Mouse (Mus musculus) frontal cortex, postnatal 14 days (tissue): ENCODE results near the gene Tpd52l2.
A peak's percentile ranks its signal among the peaks of the same experiment; 100 is the strongest.
"Not testable (repeated sequence)": the region's sequence is repeated elsewhere in the genome, so short reads cannot be mapped to it uniquely, and the experiment has no call there.

Source experiments
- DNase-seq, 2 experiments: peaks; one replicate each; pipeline ENCODE4 v3.0.0; 2022; ENCODE audit warnings: low spot score in 2 of 2

Tpd52l2 gene

DNA sequence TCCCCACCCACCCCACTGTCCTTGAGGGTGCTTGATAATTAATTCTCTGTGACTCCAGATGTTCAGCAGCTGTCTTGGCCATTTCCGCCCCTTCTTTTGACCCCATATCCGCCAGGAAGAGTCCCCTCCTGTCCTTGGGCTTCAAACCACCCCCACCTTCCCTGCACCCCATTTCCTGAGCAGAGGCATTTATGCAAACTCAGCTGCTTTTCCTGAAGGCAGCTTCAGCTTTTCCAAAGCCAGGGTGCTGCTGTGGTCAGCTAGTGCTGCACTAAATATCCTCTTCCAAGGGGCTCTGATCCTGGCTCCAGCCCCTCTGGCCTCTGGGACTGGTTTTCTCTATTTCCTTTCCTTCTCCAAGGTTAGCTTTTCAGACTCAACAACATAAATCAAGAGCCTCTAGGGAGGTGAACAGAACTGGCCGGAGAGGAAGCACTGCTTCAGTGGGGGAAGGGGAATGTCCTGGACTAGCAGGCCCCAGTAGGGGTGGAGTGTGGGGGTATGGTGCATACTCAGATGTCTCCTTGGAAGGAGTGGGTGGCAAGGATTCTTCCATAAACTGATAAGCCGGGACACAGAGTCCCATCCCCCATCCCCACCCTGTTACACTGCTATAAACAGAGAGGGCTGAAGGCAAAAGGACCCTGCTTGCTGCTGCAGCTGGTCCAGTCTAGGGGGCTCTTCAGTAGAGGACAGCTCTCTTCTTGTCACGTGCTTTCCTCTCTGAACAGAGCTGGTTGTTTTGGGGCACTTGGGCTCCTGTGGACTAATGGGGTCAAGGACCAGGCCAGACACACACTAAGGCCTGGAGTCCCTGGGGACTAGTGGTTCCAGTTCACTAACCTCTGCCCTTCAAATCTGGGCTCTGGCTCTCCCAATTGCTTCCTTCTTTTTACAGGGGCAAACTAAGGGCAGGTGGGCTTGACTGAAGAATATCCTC lies 9.3 kb upstream of the Tpd52l2 start:
- no peak for DNase-seq

DNA sequence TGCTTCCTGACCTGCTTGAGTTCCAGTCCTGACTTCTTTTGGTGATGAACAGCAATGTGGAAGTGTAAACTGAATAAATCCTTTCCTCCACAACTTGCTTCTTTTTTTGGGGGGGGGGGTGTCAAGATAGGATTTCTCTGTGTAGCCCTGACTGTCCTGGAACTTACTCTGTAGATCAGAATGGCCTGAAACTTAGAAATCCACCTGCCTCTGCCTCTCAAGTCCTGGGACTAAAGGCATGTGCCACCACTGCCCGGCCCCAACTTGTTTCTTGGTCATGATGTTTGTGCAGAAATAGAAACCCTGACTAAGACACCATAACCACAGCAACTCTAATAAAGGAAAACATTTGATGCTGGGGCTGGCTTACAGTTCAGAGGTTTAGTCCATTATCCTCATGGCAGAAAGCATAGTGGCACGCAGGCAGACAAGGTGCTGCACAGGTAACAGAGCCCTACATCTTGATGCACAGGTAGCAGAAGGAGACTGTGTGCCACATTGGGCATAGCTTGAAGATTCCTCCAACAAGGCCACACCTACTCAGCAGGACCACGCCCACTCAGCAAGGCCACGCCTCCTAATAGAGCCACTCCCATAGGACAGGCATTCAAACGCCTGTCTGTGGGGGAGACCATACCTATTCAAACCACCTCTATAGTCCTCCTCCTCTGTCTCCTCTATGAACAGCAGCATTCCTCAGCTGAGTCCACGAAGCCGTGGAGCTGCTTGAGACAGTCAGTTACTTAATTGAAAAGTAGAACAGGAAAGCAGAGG lies 5.3 kb upstream of the Tpd52l2 start:
- DNase-seq: no peak

GRCm38 (mm10) chr2:181492206-181492605 lies 4.7 kb upstream of the Tpd52l2 start:
- DNase-seq: no peak

GRCm38 (mm10) chr2:181493156-181493927 lies 3.6 kb upstream of the Tpd52l2 start, which contains the start of gene Abhd16b:
Gene Abhd16b, plus strand, starts transcription at chr2:181493206.
- no peak for DNase-seq

DNA sequence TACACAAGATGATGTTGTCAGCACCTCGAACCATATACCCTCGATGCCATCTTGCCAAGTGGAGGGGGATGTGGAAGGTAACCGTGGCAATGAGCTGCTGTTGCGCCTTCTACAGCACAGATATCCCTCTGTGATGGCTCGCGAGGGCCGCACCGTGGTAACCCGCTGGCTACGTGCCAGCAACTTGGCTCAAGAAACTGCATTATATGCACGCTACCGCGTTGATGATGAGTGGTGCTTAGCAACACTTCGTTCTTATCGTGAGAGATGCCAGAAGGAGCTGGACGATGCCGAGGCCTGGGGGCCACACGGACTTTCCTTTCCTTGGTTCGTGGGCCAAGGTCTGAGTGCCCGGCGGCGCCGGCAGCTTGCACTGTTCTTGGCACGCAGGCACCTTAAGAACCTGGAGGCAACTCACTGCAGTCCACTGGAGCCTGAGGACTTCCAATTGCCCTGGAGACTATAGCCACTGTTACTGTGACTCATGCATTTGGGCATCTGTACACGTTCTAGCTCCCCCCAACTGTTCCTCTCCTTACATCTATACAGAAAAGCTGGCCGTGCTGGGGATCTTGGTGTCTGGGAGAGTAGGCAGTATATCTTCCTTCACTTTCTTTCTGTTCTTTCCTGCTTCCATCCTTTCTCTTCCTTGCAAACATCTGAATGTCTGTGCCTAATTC lies 2.5 kb upstream of the Tpd52l2 start:
- no peak for DNase-seq

- DNase-seq: not testable (repeated sequence)
Measured at GRCm38 (mm10) chr2:181495845-181496244, 1.1 kb upstream of the Tpd52l2 start.

DNA sequence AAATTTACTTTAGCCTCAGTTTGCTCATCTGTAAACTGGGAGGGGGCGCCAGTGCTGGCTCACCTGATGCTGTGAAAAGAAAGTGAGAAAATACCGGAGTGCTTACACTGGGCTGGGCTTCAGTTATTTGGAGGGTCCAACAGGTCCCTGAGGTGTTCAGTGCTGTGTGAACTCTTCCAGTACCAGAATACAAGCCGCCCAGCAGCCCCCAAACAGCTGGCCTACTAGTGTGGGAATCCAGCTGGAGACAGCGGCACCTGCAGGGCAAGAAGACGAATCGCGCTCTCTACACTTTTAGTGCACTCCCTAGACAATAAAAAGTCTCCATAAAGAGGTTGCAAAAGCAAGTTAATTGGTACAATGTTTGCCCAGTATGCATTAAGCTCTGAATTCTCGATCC lies 661 bp upstream of the Tpd52l2 start:
- peak in 1 of 2 experiments; percentile 37 for DNase-seq

DNA sequence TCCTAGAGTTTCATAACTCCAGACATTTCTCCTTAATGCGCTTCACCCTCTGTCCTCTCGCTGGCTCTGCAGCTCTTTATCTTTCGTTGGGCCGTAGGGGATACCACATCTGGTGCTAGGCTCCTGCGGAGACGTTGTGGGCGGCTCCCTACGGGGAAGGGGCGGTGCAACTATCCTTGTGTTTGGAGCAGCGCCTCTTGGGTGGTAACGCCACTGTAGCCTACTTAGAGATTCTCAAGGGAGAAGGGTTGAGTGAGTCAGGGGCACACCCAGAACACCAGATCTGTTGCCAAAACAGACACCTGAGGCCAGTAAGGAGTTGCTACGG lies 570 bp downstream of the Tpd52l2 start:
- peak in 1 of 2 experiments; percentile 29 for DNase-seq

DNA sequence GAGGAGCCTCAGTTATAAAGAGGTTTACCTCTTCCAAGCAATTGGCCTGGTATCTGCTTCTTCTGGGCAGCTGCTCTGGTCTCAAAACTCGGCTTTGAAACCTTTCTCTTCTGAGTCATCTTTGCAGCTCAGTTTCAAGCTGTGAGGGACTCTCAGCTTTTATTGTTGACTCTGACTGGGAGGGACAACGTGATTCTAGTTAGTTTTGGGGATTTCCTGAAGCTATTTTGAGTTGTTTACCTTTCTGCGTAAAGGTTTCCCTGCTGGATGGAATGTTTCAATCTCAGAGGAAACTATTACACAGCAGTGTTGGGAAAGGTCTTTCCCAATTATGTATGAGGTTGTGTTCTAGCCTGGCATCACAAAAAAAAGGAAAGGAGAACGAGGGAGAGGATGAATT lies 1.7 kb downstream of the Tpd52l2 start:
- DNase-seq: no peak

DNA sequence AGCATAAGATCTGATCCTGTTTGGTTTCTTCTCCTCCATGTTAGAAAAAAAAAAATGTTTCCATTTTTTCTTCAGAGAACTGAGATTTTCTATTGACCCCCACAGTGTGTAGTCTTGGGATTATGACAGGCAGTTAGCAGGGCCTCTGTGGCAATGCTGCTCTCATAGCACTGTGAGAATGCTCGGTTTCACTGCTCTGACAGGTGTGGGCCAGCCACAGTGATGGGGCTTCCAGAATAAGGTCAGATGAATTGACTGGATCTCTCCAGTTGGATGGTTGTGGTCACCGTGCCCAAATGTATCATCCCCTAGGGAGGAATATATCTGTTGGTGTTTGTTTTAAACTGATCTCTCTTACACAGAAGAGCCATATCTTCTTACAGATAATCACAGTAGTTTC lies 12.2 kb downstream of the Tpd52l2 start:
- no peak for DNase-seq

DNA sequence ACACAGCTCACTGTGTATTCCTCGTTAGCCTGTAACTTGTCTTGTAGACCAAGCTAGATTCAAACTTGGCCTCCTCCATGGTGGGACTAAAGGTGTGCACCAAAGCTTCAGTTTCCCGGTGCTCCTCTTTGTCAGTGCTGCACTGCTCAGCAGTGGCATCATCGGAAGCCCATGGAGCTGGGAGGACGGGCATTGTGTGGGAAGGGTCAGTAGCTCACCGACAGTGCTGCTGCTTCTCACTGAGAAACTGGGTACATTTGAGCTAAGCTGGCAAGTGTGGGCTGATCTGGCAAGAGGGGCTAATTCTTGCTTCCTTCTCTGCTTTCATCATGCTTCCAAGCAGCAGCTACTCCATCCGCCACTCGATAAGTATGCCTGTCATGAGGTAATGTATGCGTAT lies 14.3 kb downstream of the Tpd52l2 start:
- DNase-seq: no peak

GRCm38 (mm10) chr2:181519201-181519600 lies 22.3 kb downstream of the Tpd52l2 start:
- DNase-seq: no peak

DNA sequence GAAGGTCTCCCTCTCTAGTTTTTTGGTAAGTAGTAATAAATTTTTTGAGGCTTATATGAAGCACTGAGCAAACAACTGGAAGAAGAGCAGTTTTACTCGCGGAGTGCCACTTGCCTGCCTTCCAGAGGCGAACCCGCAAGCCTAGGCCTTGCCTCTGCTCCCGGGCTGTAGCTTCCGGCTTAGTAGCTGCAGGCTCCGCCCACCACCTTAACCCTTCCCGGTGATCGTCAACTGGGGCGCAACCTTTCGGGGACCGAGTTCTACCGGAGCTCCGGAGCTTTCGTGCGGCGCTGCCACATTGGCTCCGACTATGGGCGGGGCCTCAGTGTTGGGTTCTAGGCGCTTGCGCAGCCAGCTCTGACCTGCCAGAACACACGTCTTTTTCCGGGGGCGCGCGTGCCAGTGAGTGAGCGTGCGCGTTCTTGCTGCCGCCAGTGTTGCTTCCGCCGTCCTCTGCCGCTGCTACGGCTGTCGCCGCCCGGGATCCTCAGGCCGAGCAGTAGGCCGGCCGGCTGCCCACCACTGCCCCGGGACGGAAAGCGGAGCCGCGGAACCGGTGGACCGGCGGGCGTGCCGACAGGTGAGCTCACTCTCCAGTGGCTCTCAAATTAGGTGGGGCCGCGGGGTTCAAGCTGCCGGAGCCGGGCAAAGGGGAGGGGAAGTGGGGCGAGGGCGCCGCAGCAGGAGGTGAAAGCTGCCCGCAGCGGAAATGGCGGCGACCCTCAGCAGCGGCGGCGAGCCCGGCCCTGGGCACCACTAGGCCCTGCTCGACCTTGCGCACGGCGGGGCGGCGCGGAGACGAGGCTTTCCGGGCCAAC lies 23.4 kb downstream of the Tpd52l2 start, which contains the start of gene Dnajc5:
Gene Dnajc5, plus strand, starts transcription at position 368 of the 818 bp plus-strand sequence.
- DNase-seq: peak; percentile 98

- no peak for DNase-seq
Measured at GRCm38 (mm10) chr2:181520936-181521227, 23.9 kb downstream of the Tpd52l2 start.

DNA sequence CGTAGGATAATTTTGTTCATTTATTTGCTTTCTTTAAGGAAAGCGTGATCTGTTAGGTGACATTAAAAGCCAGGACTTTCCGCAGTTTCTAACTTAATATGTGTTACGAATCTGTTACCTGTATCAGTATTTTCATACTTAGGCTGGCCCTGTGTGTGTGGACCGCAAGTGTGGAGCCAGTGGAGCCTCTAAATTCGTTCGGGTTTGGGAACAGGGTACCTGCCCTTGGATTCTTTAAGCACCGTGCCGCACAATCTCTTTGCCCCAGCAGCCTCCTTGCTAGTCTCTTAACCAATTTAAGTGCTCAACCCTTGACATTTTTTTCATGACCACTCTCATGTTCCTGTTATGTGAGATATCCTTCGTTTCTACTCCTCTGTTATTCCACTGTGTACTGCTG lies 24.5 kb downstream of the Tpd52l2 start:
- DNase-seq: no peak

DNA sequence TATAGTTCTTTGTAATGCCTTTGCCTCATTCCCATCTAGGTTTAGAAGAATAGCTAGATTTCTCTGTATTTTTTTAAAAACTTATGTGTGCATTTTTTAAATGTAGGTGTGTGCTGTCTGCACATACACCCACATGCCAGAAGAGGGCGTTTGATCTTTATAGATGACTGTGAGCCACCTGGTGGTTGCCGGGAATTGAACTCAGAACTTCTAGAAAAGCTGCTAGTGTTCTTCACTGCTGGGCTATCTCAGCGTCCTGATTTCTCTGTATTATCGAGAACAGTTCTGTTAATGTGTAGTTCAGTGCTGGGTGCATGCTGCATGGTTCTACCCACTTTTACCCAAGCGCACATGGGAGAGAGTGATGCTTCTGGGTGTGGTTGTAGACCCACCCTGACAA lies 25.9 kb downstream of the Tpd52l2 start:
- DNase-seq: no peak

DNA sequence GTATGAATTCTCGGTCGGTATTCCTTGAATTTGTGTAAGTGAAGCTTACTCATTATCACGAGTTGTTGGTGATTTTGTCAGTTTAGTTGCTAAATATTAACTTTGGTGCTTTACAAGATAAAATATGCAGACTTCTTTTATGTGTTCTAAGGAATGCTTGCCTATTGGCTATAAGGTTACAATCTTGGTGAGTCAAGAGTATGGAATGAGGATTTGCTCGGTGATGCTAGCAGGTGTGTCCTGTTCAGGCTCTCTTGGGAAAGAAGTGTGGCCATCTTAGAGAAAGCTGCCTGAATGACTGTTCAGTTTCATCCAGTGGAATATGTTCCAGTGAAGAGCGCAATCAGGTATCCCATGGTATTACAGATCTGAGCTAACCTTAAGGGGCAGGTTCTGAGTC lies 28.6 kb downstream of the Tpd52l2 start:
- DNase-seq: no peak

DNA sequence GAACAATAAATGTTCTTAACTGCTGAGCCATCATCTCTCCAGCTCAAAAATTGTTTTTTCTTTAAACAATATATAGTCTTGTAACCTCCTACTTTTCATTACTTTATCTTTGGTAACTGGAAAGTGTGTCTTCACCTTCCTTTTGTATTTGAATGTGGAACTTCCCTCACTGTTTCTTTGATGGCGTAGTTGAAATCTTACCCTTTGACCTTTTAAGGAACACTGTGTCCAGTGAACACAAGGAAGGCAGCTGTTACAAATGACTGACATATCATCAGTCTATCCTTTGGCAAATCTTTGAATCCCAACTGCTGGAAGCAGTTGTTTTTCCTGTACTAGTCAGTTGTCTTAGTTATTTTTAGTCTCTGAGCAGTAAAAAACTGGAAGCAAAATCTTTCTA lies 32.1 kb downstream of the Tpd52l2 start:
- DNase-seq: no peak

- DNase-seq: no peak
Measured at GRCm38 (mm10) chr2:181532589-181532988, 35.6 kb downstream of the Tpd52l2 start.

- no peak for DNase-seq
Measured at GRCm38 (mm10) chr2:181536410-181536809, 39.5 kb downstream of the Tpd52l2 start.
